Mouse (Mus musculus) hindbrain, embryonic 15.5 days (tissue): ENCODE measurements around the gene Gstt2. TPM values are rescaled to one million over a fixed set of nuclear protein-coding genes. Genes with fewer than 3 reads are reported as not detected.
A peak's percentile ranks its signal among the peaks of the same experiment; 100 is the strongest.
"Not testable (repeated sequence)": the region's sequence is repeated elsewhere in the genome, so short reads cannot be mapped to it uniquely, and the experiment has no call there.

Experiments used
- ATAC-seq: fragments of 200-750 bp; cut with Nextera tagmentation; 2 replicates; pipeline ENCODE4 v1.8.0; 2017; ENCODE audit warnings: low read depth, moderate number of reproducible peaks, moderate TSS enrichment; ENCODE audit not compliant: low FRiP score
- H3K27ac ChIP-seq: fragments of 300-500 bp; sonication (generic); replicated peaks from 2 replicates; pipeline ENCODE4 v1.5.1; 2015; ENCODE audit warnings: mild to moderate bottlenecking, inconsistent platforms
- H3K27me3 ChIP-seq: fragments of 300-500 bp; sonication (generic); 2 replicates; pipeline ENCODE4 v1.6.1; 2015; ENCODE audit warnings: control low read depth, inconsistent platforms
- H3K36me3 ChIP-seq: fragments of 300-500 bp; sonication (generic); 2 replicates; pipeline ENCODE4 v1.6.1; 2015; ENCODE audit warnings: control low read depth, inconsistent platforms
- H3K4me1 ChIP-seq: fragments of 300-500 bp; sonication (generic); replicated peaks from 2 replicates; pipeline ENCODE4 v1.6.1; 2015; ENCODE audit warnings: control low read depth, inconsistent platforms
- H3K4me2 ChIP-seq: fragments of 300-500 bp; sonication (generic); 2 replicates; pipeline ENCODE4 v1.6.1; 2015; ENCODE audit warnings: moderate library complexity, mild to moderate bottlenecking, inconsistent platforms
- H3K4me3 ChIP-seq: fragments of 300-500 bp; sonication (generic); 2 replicates; pipeline ENCODE4 v1.5.1; 2015; ENCODE audit warnings: mild to moderate bottlenecking, inconsistent platforms
- H3K9ac ChIP-seq: fragments of 300-500 bp; sonication (generic); 2 replicates; pipeline ENCODE4 v1.6.1; 2015; ENCODE audit warnings: inconsistent platforms
- H3K9me3 ChIP-seq: fragments of 300-500 bp; sonication (generic); 2 replicates; pipeline ENCODE4 v1.6.1; 2016; ENCODE audit warnings: control low read depth, inconsistent platforms
- WGBS: fragments of 180-500 bp; shearing (Covaris S2); methylation state at CpG from one replicate; pipeline ENCODE4 v1.1.7; 2015; 5-methylcytosine and 5-hydroxymethylcytosine counted together
- polyA plus RNA-seq: library from polyadenylated mRNA; unstranded; fragments of >200 nt; fragmentation: Nextera tagmentation; extraction: Ambion mirVana; gene quantifications from 2 replicates; pipeline ENCODE4 v1.2.1, GENCODE M21; 2015

Gene Gstt2
- polyA plus RNA-seq, 1 experiment from 2014 or later = 6.6 TPM

DNA sequence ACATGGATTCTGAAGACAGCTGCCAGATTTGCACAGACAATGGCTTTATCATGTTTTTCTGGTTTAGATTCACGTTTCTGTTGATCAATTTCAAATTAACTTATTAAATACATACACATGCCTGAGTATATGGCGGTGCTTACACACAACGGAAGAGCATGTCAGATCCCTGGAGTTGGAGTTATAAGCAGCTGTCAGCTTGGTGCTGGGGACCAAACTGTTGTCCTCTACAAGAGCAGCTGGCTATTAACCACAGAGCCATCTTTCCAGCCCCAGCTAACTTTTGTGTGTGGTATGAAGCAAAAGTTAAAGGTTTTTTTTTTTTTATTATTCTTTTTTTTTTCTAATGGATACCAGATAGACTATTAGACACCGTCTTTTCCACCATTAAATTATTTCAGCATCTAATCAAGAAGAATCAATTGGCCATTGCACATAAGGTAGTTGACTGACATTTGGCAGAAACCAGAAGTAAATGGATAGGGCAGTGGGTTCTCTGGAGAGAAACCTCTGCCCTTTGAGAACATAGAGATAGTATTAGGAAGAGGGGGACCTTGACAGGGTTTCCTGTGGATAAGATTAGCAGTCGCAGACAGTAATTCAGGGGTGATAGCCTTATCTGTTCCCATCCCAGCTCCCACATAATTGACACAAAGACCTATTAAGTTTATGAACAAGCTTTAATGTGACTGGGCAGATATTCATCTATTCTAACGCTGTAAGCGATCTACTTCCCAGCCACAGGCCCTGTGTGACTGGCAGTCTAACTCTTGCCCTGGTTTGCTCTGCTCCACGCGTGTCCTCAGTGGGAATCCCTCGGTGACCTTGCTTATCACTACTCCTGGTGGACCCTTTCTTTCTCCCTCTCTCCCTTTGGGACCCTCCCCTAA is 35.0 kb upstream of the Gstt2 start:
- H3K4me3 ChIP-seq = peak overlapping the region; percentile 35
- peak overlapping the region; percentile 15; the same call in 1 of the 2 replicates for H3K9ac ChIP-seq
- 35% methylated on average over 10 of the region's 10 CpGs for WGBS
- peak overlapping the region; percentile 54 for H3K4me2 ChIP-seq
- H3K27me3 ChIP-seq = no peaks in the 10 kb centered on the region
- ATAC-seq = no peak; the same call in none of the 2 replicates
- H3K4me1 ChIP-seq = peaks cover 16% of the 10 kb centered on the region
- no peaks in the 10 kb centered on the region for H3K9me3 ChIP-seq
- peak overlapping the region; percentile 69 for H3K27ac ChIP-seq
- no peaks in the 10 kb centered on the region for H3K36me3 ChIP-seq

DNA sequence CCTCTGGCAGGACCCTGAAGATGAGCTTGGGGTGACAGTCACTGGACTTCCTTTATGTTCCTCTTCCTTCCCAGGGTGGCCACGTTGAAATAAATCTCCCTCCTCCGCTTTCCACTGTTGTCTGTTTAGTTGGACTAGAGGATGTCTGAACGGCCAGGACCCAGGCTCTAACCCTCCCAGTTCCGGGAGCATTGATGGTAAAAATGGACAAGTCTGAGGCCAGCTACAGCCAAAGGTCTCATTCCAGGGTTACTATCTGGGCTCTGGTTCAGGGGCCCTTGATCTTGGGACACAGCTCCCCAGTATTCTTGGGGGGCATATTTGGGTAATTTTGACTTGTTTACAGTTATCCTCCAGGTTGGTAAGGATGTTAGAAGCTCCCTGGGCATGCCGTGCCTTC is 24.4 kb upstream of the Gstt2 start:
- no peak overlapping the region for H3K27ac ChIP-seq

DNA sequence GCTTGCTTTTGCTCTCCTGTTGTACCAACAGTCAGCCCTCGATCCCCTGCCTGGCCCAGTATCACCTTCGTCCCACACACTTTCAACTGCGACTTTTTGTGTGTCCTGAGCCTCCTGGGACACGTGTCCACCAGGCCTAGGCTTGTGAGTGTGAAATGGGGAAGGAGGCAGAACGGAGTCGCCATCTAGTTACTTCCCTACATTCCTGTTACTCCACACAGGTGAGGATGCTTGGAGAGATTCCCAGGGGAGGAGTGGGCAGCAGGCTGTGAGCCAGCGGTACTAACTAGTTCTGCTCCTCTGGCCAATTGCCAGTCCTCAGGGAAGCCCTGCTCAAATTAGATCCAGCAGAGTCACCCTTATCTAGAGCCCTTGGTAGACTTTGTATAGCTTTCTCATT is 23.5 kb upstream of the Gstt2 start:
- no peak for ATAC-seq
- Histone ChIP-seq H3K36me3 (peaks cover 4% of the 10 kb centered on the region; the same call in 1 of the 2 replicates), H3K9ac (0 out of 2 replicates have a peak overlapping the region, but pooled peaks have one; percentile 95), H3K4me3 (peak overlapping the region; percentile 90; the same call in 1 of the 2 replicates), H3K27me3 (no peaks in the 10 kb centered on the region), H3K4me1 (peaks cover 33% of the 10 kb centered on the region), H3K9me3 (no peaks in the 10 kb centered on the region), H3K4me2 (peak overlapping the region; percentile 57), H3K27ac (peak overlapping the region; percentile 97)
- WGBS = 22% methylated on average over 7 of the region's 7 CpGs

More for the DNA sequence above, 24.4 kb upstream of the Gstt2 start:
- H3K9me3 ChIP-seq = no peaks in the 10 kb centered on the region
- H3K9ac ChIP-seq = no peak overlapping the region
- H3K36me3 ChIP-seq = peaks cover 4% of the 10 kb centered on the region; the same call in 1 of the 2 replicates
- H3K4me2 ChIP-seq = no peak overlapping the region
- no peak for ATAC-seq
- 46% methylated on average over 5 of the region's 5 CpGs for WGBS
- no peak overlapping the region for H3K4me3 ChIP-seq
- H3K4me1 ChIP-seq = peaks cover 33% of the 10 kb centered on the region
- H3K27me3 ChIP-seq = no peaks in the 10 kb centered on the region

DNA sequence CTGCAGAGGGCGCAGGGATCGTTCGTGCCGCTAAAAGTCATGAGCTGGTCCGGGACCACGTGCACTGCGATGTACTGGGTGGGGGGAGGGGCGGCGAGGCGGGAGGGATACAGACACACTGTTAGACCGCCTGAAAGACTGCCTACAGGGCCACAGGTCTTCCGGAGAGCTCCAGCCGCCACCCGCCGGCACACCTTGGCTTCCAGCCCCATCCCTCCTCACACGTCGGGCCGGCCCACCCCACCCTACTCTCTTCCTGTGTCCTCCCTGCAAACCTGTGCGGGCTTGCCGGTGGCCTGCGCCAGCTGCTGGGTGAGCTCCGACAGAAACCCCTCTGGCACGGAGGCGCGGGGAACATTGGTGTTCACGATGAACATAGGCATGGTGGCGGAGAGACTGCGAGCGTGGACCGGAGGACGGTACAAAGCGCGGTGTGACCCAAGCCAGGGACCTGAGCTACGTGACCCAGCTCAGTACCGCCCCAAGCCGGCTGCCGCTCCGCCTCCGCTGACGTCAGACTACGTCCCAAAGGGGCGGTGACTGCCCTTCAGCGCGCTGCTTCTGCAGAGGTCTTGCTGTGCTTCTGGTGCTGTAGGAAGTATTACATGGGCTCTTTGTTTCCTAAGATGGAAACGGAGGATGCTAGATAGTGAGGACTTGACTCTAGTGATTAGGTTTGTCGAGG is 22.7 kb upstream of the Gstt2 start, which contains the start of gene Mif:
Gene Mif, minus strand, starts transcription at position 455 of the 685 bp plus-strand sequence.
- not testable (repeated sequence) for H3K27me3 ChIP-seq, H3K9me3 ChIP-seq, H3K36me3 ChIP-seq
- WGBS = under 1% methylated on average over 45 of the region's 46 CpGs
- ATAC-seq = peak; percentile 94
- H3K27ac ChIP-seq = peak within 1 kb of the TSS; percentile 97
- peak within 1 kb of the TSS; percentile 90 for H3K4me3 ChIP-seq
- H3K4me2 ChIP-seq = peak within 1 kb of the TSS; percentile 57
- peaks cover 33% of the 10 kb centered on the region for H3K4me1 ChIP-seq
- peak within 1 kb of the TSS; percentile 95 for H3K9ac ChIP-seq

DNA sequence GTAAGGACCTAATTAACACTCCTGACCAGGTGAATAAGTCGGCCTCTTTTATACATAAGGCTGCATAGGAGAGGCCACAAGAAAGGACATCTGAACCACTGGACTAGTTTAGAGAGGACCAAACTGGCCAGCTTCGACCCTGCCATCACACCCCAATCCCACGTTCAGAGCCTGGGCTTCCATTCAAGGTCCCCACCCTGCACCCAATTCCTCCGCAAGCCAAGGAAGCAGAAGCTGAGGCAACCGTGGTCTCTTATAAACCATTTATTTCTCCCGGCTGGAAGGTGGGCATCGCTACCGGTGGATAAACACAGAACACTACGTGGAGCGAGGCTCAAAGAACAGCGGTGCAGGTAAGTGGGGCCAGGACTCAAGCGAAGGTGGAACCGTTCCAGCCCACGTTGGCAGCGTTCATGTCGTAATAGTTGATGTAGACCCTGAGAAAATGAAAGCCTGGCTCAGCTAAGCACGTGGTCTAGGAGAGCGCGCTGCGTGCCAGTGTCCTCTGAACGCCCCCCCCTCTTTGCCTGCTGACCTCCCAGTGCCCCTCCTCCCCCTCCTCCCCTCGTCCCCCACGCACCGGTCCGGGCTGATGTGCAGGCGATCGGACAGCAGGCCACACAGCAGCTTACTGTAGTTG is 22.0 kb upstream of the Gstt2 start:
- Histone ChIP-seq H3K4me3 (peak overlapping the region; percentile 90), H3K27me3 (no peaks in the 10 kb centered on the region), H3K4me1 (peaks cover 33% of the 10 kb centered on the region), H3K27ac (peak overlapping the region; percentile 97), H3K9me3 (no peaks in the 10 kb centered on the region), H3K36me3 (peaks cover 4% of the 10 kb centered on the region; the same call in 1 of the 2 replicates), H3K4me2 (peak overlapping the region; percentile 57), H3K9ac (peak overlapping the region; percentile 95)
- peak; percentile 79 for ATAC-seq
- WGBS = 1% methylated on average over 27 of the region's 27 CpGs

DNA sequence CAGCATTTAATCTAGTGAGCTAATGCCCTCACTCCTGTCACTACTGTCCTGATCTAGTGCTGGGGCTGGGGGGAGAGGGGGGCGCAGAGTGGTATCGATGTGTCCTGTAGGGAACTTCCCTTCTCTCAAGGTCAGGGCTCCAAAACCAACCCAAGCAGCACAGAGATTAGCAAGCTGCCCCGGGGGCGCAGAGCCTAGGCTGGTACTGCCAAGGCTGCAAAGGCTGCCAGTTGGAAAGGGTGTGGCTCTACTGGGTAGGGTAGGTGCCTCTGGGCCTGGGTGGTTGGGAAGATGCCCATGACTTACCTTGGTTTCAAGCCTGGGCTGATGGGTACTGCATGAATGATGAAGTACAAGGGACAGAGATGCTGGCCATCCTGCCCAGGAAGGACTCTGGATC is 20.4 kb upstream of the Gstt2 start:
- no peak overlapping the region for H3K4me3 ChIP-seq
- no peak overlapping the region for H3K9ac ChIP-seq
- no peaks in the 10 kb centered on the region for H3K27me3 ChIP-seq
- no peak overlapping the region for H3K27ac ChIP-seq
- WGBS = 93% methylated on average over 4 of the region's 4 CpGs
- H3K4me2 ChIP-seq = no peak overlapping the region
- H3K36me3 ChIP-seq = peaks cover 4% of the 10 kb centered on the region; the same call in 1 of the 2 replicates
- H3K4me1 ChIP-seq = peaks cover 33% of the 10 kb centered on the region
- no peak for ATAC-seq
- no peaks in the 10 kb centered on the region for H3K9me3 ChIP-seq

DNA sequence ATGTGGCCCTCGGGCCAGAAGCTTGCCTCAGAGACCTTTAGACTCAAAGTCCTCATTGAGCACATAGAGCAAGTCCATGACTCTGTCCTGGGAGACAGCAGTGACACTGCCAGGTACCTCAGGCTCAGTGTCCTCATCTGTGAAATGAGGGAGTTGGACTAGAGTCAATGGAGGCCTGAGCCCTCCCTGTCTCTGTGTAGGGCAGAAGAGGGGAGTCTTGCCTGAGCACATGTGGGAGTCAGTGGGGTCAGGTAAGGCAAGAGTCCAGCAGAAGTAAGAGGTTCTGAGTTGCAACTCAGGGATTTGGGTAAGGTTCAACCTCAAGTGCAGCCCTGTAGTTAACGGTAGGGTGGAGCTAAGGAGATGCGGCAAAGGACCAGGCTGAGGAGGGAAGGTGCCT is 19.8 kb upstream of the Gstt2 start:
- no peak for ATAC-seq
- H3K9me3 ChIP-seq = no peaks in the 10 kb centered on the region
- WGBS = 85% methylated on average over 3 of the region's 3 CpGs

DNA sequence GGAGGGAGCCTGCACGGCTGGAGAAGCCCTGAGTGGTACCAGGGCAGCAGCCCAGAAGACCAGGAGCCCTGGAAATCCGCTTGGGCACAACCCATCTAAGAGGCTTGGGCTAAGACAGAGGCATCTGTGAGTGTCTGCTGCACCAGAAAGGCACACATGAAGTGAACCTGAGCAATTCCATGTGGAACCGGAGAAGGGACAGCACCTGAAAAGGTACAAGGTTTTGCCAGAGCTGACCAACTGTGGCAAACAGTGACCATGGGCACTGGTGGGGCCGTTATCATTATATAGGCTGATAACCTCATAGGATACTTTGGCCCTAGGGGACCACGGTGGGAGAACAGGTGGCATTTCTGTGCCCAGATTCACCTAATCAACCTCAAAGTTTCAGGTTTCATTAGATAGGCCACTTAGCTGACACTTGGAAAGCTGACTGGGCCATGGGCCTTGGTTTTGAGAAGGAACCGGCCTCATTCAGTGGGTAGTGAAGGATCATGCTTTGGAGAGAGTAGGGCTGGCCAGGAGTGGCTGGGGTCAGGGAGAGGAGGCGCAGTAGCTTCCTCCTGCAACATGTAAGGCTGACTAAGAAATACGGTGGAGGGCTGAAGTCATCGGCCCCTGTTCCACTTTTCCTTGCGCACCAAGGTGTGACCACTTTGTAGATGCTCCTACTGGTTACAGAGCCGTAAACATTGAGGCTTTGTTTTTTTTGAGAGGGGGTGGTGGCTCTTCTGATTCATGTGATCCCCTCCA is 19.1 kb upstream of the Gstt2 start:
- no peak for ATAC-seq
- Histone ChIP-seq H3K9ac (no peak overlapping the region), H3K36me3 (peaks cover 4% of the 10 kb centered on the region; the same call in 1 of the 2 replicates), H3K4me2 (no peak overlapping the region), H3K27me3 (no peaks in the 10 kb centered on the region), H3K27ac (no peak overlapping the region), H3K4me1 (peaks cover 34% of the 10 kb centered on the region), H3K9me3 (no peaks in the 10 kb centered on the region), H3K4me3 (no peak overlapping the region)
- 84% methylated on average over 11 of the region's 11 CpGs for WGBS

More for the DNA sequence above, 19.8 kb upstream of the Gstt2 start:
- Histone ChIP-seq H3K9ac (no peak overlapping the region), H3K4me3 (no peak overlapping the region), H3K4me1 (peaks cover 33% of the 10 kb centered on the region), H3K27me3 (no peaks in the 10 kb centered on the region), H3K36me3 (peaks cover 4% of the 10 kb centered on the region; the same call in 1 of the 2 replicates), H3K4me2 (no peak overlapping the region), H3K27ac (no peak overlapping the region)

DNA sequence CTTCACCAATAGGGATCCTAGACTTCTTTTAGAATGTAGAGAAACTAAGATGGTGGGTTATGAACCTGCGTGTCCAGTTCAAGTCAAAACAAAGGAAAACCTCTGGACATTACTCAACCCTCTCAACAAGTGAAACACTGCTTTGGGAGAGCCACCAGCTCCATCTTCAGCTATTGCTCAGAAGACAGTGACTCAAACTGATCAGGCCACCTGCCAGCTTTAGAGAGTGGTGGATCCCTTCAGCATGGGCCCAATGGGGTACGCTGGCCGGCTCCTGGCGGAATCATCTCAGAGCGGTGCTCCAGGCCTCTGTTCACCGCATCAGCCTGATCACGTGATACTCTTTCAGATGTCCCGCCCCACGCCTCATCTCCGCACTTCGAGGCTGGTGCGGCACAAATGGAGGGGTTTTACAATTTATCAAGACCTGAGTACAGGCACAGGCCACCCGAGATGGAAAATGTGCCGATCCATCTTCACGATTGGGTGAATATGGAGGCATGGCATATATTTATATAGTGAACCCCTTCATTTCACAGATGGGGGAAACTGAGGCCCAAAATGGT is 18.3 kb upstream of the Gstt2 start:
- Histone ChIP-seq H3K4me2 (no peak overlapping the region), H3K27me3 (no peaks in the 10 kb centered on the region), H3K36me3 (peaks cover 4% of the 10 kb centered on the region; the same call in 1 of the 2 replicates), H3K9ac (no peak overlapping the region), H3K27ac (no peak overlapping the region), H3K4me1 (peaks cover 32% of the 10 kb centered on the region), H3K9me3 (no peaks in the 10 kb centered on the region), H3K4me3 (no peak overlapping the region)
- WGBS = 89% methylated on average over 15 of the region's 15 CpGs
- no peak for ATAC-seq

DNA sequence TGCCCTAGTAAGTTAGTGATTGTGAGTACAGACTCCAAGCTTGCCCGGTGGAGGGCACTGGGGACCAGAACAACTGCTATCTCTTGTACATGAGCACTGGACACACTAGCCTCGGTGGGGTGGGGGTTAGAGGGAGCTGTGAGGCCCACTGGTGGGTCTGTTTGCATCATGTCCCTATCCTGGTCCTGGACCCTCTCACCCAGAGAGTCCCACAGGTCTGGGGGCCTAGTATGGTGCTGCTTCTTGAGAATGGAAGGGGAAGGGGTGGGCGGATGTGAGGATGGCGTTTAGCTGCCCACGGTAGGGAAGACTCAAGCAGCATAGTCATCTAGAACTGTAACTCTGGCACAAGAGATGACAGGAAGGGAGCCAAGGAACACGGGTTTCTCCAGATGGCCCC is 17.6 kb upstream of the Gstt2 start:
- H3K27ac ChIP-seq = no peak overlapping the region
- no peaks in the 10 kb centered on the region for H3K27me3 ChIP-seq
- no peak for ATAC-seq
- no peaks in the 10 kb centered on the region for H3K9me3 ChIP-seq
- H3K4me3 ChIP-seq = no peak overlapping the region
- no peak overlapping the region for H3K4me2 ChIP-seq
- WGBS = 88% methylated on average over 6 of the region's 6 CpGs
- peaks cover 28% of the 10 kb centered on the region for H3K4me1 ChIP-seq
- H3K9ac ChIP-seq = no peak overlapping the region
- peaks cover 4% of the 10 kb centered on the region; the same call in 1 of the 2 replicates for H3K36me3 ChIP-seq

DNA sequence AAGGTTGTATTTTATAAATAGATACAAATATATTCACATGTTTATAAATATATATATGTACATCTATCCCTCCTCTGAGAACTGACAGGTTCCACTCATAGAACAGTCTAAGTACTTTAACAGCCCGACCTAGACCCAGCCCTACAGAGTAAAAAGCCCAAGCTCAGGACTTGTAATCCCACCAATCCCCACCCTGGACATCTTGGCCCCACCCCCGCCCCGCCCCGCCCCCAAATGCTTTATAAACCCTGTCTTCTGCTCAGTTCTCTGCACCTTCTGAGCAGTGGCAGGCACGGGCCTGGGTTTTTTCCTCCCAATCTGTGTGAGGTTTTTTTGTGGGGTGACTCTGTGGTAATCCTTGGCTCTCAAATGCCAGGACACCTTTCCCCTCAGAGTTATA is 16.9 kb upstream of the Gstt2 start:
- Histone ChIP-seq H3K4me3 (no peak overlapping the region), H3K4me2 (no peak overlapping the region), H3K27me3 (no peaks in the 10 kb centered on the region), H3K9ac (no peak overlapping the region), H3K4me1 (peaks cover 28% of the 10 kb centered on the region), H3K9me3 (no peaks in the 10 kb centered on the region), H3K36me3 (peaks cover 4% of the 10 kb centered on the region; the same call in 1 of the 2 replicates), H3K27ac (no peak overlapping the region)
- ATAC-seq = no peak
- 50% methylated on average over 5 of the region's 5 CpGs for WGBS
